In the genomic region with DNA sequence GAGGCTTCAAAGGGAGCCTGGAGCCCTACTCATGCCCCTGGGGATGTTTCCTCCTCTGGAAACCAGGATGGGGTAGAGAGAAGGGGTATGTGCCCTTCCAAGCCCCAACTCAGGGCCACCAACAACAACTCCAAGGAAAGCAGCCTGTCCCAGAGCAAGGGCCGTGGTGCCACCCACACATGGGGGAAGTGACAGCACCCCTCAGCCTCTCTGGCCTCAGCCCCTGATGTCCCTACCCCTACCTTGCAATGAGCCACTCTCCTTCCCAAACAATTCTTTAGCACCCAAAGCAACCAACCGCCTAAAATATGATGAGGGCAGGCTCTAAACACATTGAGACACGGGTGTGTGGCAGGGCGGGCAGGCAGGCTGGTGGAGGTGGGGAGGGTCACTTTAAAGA, we compare ENCODE assay signal across 9 mouse cellular contexts. TPM values are rescaled to one million over a fixed set of nuclear protein-coding genes. Genes with fewer than 3 reads are reported as not detected.
DNase-seq lines count a peak whose midpoint lies in the region; ATAC-seq and TF ChIP-seq lines count a peak whose summit lies in the region.
"Had no signal": no experiment of that assay in that cellular context is flagged by ENCODE, and none has a peak within 500 bp of the region (broad histone marks: within the 10 kb centered on the region; RNA-seq: fewer than 3 reads in every experiment).

No protein-coding gene starts in this region.

- DNase-seq in lung, embryonic 14.5 days: no peak
- DNase-seq in lung, adult 2 months: no peak
- no peak for DNase-seq in forebrain, postnatal 0 days
- no peak for DNase-seq in limb, embryonic 11.5 days (ENCODE audit: low spot score)
- no peak for DNase-seq in adrenal gland, postnatal 14 days
- no peak for DNase-seq in frontal cortex, adult 2 months (ENCODE audit: extremely low spot score in 1 of 2, low spot score in 1 of 2)
- no peak for DNase-seq in cerebellum, postnatal 25 days
- DNase-seq: cerebellum, adult 11 months had no signal

- WGBS in lung, embryonic 14.5 days: 26% methylated on average over 4 of the region's 4 CpGs
- 49% methylated on average over 4 of the region's 4 CpGs for WGBS in lung, adult 2 months
- 9% methylated on average over 4 of the region's 4 CpGs for WGBS in forebrain, postnatal 0 days
- 27% methylated on average over 4 of the region's 4 CpGs for WGBS in limb, embryonic 11.5 days
- 74% methylated on average over 4 of the region's 4 CpGs for WGBS in small intestine, adult 2 months

- H3K36me3 ChIP-seq in lung, embryonic 14.5 days (ENCODE audit: insufficient read depth): peaks cover 28% of the 10 kb centered on the region
- peaks cover 24% of the 10 kb centered on the region for H3K36me3 ChIP-seq in forebrain, postnatal 0 days (ENCODE audit: insufficient read depth)
- no peaks in the 10 kb centered on the region for H3K36me3 ChIP-seq in limb, embryonic 11.5 days (ENCODE audit: control insufficient read depth, insufficient read depth, low read length)
- peaks cover 44% of the 10 kb centered on the region for H3K36me3 ChIP-seq in small intestine, adult 2 months (ENCODE audit: control insufficient read depth, insufficient read depth, low read length)

- no peak overlapping the region for H3K27ac ChIP-seq in lung, embryonic 14.5 days (ENCODE audit: low read depth)
- peak overlapping the region; percentile 80 for H3K27ac ChIP-seq in forebrain, postnatal 0 days (ENCODE audit: low read depth, low read length)
- no peak overlapping the region for H3K27ac ChIP-seq in limb, embryonic 11.5 days (replicated peaks; ENCODE audit: low read depth, low read length)
- H3K27ac ChIP-seq in small intestine, adult 2 months (ENCODE audit: insufficient read depth, low read depth, low read length): no peak overlapping the region

- H3K27me3 ChIP-seq in lung, embryonic 14.5 days (ENCODE audit: insufficient read depth, low read length): peaks cover 3% of the 10 kb centered on the region; the same call in 1 of the 2 replicates
- no peaks in the 10 kb centered on the region; the same call in 1 of the 2 replicates for H3K27me3 ChIP-seq in forebrain, postnatal 0 days (ENCODE audit: insufficient read depth, low read length)
- 0 out of 2 replicates have a peak, but pooled peaks cover 1% of the 10 kb centered on the region for H3K27me3 ChIP-seq in limb, embryonic 11.5 days (ENCODE audit: control insufficient read depth, insufficient read depth, low read length)
- no peaks in the 10 kb centered on the region for H3K27me3 ChIP-seq in small intestine, adult 2 months (ENCODE audit: control insufficient read depth, insufficient read depth, low read length)

- TF ChIP-seq POLR2A in lung, adult 2 months (IDR thresholded peaks at IDR 0.05; ENCODE audit: borderline replicate concordance, extremely low read depth, low read depth, low read length): no peak
- no peak for TF ChIP-seq POLR2A in small intestine, adult 2 months (IDR thresholded peaks at IDR 0.05; ENCODE audit: low read depth, low read length)

- ATAC-seq in lung, embryonic 14.5 days (ENCODE audit: insufficient read depth): no peak
- no peak for ATAC-seq in forebrain, postnatal 0 days
- ATAC-seq in limb, embryonic 11.5 days (ENCODE audit: insufficient number of reproducible peaks, low FRiP score, low TSS enrichment, low read depth): no peak

- no peaks in the 10 kb centered on the region for H3K9me3 ChIP-seq in lung, embryonic 14.5 days (ENCODE audit: low read depth, low read length)
- no peaks in the 10 kb centered on the region for H3K9me3 ChIP-seq in forebrain, postnatal 0 days (ENCODE audit: low read length)
- no peaks in the 10 kb centered on the region for H3K9me3 ChIP-seq in limb, embryonic 11.5 days (ENCODE audit: control insufficient read depth, low read length)

- H3K4me1 ChIP-seq in lung, embryonic 14.5 days (ENCODE audit: insufficient read depth): peaks cover 25% of the 10 kb centered on the region
- H3K4me1 ChIP-seq in lung, adult 2 months (ENCODE audit: control insufficient read depth, insufficient read depth, low read length): peaks cover 14% of the 10 kb centered on the region
- peaks cover 24% of the 10 kb centered on the region for H3K4me1 ChIP-seq in forebrain, postnatal 0 days (ENCODE audit: insufficient read depth)
- peaks cover 28% of the 10 kb centered on the region for H3K4me1 ChIP-seq in limb, embryonic 11.5 days (ENCODE audit: control insufficient read depth, insufficient read depth, low read length)
- H3K4me1 ChIP-seq in small intestine, adult 2 months (ENCODE audit: control insufficient read depth, insufficient read depth, insufficient read length, low read length): peaks cover 20% of the 10 kb centered on the region

- H3K4me2 ChIP-seq in lung, embryonic 14.5 days: peak overlapping the region; percentile 90
- peak overlapping the region; percentile 62 for H3K4me2 ChIP-seq in forebrain, postnatal 0 days (ENCODE audit: low read depth)
- H3K4me2 ChIP-seq in limb, embryonic 11.5 days (ENCODE audit: low read depth, severe bottlenecking): no peak overlapping the region

- no peak for TF ChIP-seq CTCF in lung, embryonic 14.5 days (IDR thresholded peaks at IDR 0.05; ENCODE audit: low read depth)
- TF ChIP-seq CTCF in lung, adult 2 months (IDR thresholded peaks at IDR 0.05; ENCODE audit: insufficient read depth, low read length): no peak
- no peak for TF ChIP-seq CTCF in forebrain, postnatal 0 days (IDR thresholded peaks at IDR 0.05; ENCODE audit: low read depth)
- TF ChIP-seq CTCF in small intestine, adult 2 months (IDR thresholded peaks at IDR 0.05; ENCODE audit: extremely low read depth, insufficient read length, insufficient replicate concordance, low read depth, low read length): no peak

- no peak overlapping the region for H3K9ac ChIP-seq in lung, embryonic 14.5 days
- peak overlapping the region; percentile 63 for H3K9ac ChIP-seq in forebrain, postnatal 0 days
- H3K9ac ChIP-seq in limb, embryonic 11.5 days (ENCODE audit: low read length): peak overlapping the region; percentile 18; the same call in 1 of the 2 replicates

- peak overlapping the region; percentile 44 for H3K4me3 ChIP-seq in lung, embryonic 14.5 days (ENCODE audit: low read depth, low read length)
- no peak overlapping the region for H3K4me3 ChIP-seq in lung, adult 2 months (replicated peaks; ENCODE audit: extremely low read depth, low read depth, low read length)
- peak overlapping the region; percentile 63 for H3K4me3 ChIP-seq in forebrain, postnatal 0 days (ENCODE audit: low read depth, low read length)
- no peak overlapping the region for H3K4me3 ChIP-seq in limb, embryonic 11.5 days (ENCODE audit: low read depth, low read length)
- peak overlapping the region; percentile 74 for H3K4me3 ChIP-seq in small intestine, adult 2 months (ENCODE audit: low read depth, low read length)

RNA-seq across cellular contexts. Expression of a gene that starts 6.1 kb away (rescaled TPM):
- polyA plus RNA-seq in lung, embryonic 14.5 days (2014; fragmentation: Nextera tagmentation; extraction: Ambion mirVana): 32.5 and 36.5 TPM in 2 replicates
- 39.6 and 46.4 TPM in 2 replicates for polyA plus RNA-seq in lung, adult 2 months (2012; rRNA removed)
- total RNA-seq in forebrain, postnatal 0 days (2014; rRNA removed): 123 and 171 TPM in 2 replicates
- 97.5 and 117 TPM in 2 replicates for polyA plus RNA-seq in forebrain, postnatal 0 days (2015; fragmentation: Nextera tagmentation; extraction: Ambion mirVana)
- 14.6 and 16.4 TPM in 2 replicates for polyA plus RNA-seq in limb, embryonic 11.5 days (2014; fragmentation: Nextera tagmentation; extraction: Ambion mirVana)
- 58.8 and 156 TPM in 2 replicates for polyA plus RNA-seq in small intestine, adult 2 months (2012; rRNA removed)
- total RNA-seq in adrenal gland, postnatal 14 days (2021): 19.7 and 20.7 TPM in 2 replicates
- polyA plus RNA-seq in frontal cortex, adult 2 months (2012; rRNA removed): 19.4 and 21.0 TPM in 2 replicates

RNA-seq across cellular contexts. Expression of a gene that starts 12.8 kb away (rescaled TPM):
- polyA plus RNA-seq in lung, embryonic 14.5 days (2014; fragmentation: Nextera tagmentation; extraction: Ambion mirVana): 162 and 169 TPM in 2 replicates
- 81.9 and 105 TPM in 2 replicates for polyA plus RNA-seq in lung, adult 2 months (2012; rRNA removed)
- 59.5 and 82.7 TPM in 2 replicates for total RNA-seq in forebrain, postnatal 0 days (2014; rRNA removed)
- 101 and 119 TPM in 2 replicates for polyA plus RNA-seq in forebrain, postnatal 0 days (2015; fragmentation: Nextera tagmentation; extraction: Ambion mirVana)
- polyA plus RNA-seq in limb, embryonic 11.5 days (2014; fragmentation: Nextera tagmentation; extraction: Ambion mirVana): 178 and 189 TPM in 2 replicates
- 32.3 and 57.1 TPM in 2 replicates for polyA plus RNA-seq in small intestine, adult 2 months (2012; rRNA removed)
- total RNA-seq in adrenal gland, postnatal 14 days (2021): 58.3 and 65.8 TPM in 2 replicates
- polyA plus RNA-seq in frontal cortex, adult 2 months (2012; rRNA removed): 99.6 and 111 TPM in 2 replicates

RNA-seq across cellular contexts. Expression of a gene that starts 31.8 kb away (rescaled TPM):
- 96.0 and 105 TPM in 2 replicates for polyA plus RNA-seq in lung, embryonic 14.5 days (2014; fragmentation: Nextera tagmentation; extraction: Ambion mirVana)
- 22.9 and 27.8 TPM in 2 replicates for polyA plus RNA-seq in lung, adult 2 months (2012; rRNA removed)
- 50.1 and 51.1 TPM in 2 replicates for total RNA-seq in forebrain, postnatal 0 days (2014; rRNA removed)
- polyA plus RNA-seq in forebrain, postnatal 0 days (2015; fragmentation: Nextera tagmentation; extraction: Ambion mirVana): 108 and 120 TPM in 2 replicates
- 129 and 131 TPM in 2 replicates for polyA plus RNA-seq in limb, embryonic 11.5 days (2014; fragmentation: Nextera tagmentation; extraction: Ambion mirVana)
- 16.7 and 32.0 TPM in 2 replicates for polyA plus RNA-seq in small intestine, adult 2 months (2012; rRNA removed)
- 107 and 122 TPM in 2 replicates for total RNA-seq in adrenal gland, postnatal 14 days (2021)
- polyA plus RNA-seq in frontal cortex, adult 2 months (2012; rRNA removed): 40.5 and 44.8 TPM in 2 replicates

RNA-seq across cellular contexts. Expression of a gene that starts 31.9 kb away (rescaled TPM):
- 58.3 and 61.0 TPM in 2 replicates for polyA plus RNA-seq in lung, embryonic 14.5 days (2014; fragmentation: Nextera tagmentation; extraction: Ambion mirVana)
- polyA plus RNA-seq in lung, adult 2 months (2012; rRNA removed): 123 and 158 TPM in 2 replicates
- 87.3 and 89.6 TPM in 2 replicates for total RNA-seq in forebrain, postnatal 0 days (2014; rRNA removed)
- polyA plus RNA-seq in forebrain, postnatal 0 days (2015; fragmentation: Nextera tagmentation; extraction: Ambion mirVana): 45.4 and 52.6 TPM in 2 replicates
- 63.5 and 64.0 TPM in 2 replicates for polyA plus RNA-seq in limb, embryonic 11.5 days (2014; fragmentation: Nextera tagmentation; extraction: Ambion mirVana)
- polyA plus RNA-seq in small intestine, adult 2 months (2012; rRNA removed): 154 and 238 TPM in 2 replicates
- 269 and 282 TPM in 2 replicates for total RNA-seq in adrenal gland, postnatal 14 days (2021)
- polyA plus RNA-seq in frontal cortex, adult 2 months (2012; rRNA removed): 94.0 and 109 TPM in 2 replicates

RNA-seq across cellular contexts. Expression of a gene that starts 47.9 kb away (rescaled TPM):
- 29.9 and 34.1 TPM in 2 replicates for polyA plus RNA-seq in lung, embryonic 14.5 days (2014; fragmentation: Nextera tagmentation; extraction: Ambion mirVana)
- polyA plus RNA-seq in lung, adult 2 months (2012; rRNA removed): 19.0 and 21.2 TPM in 2 replicates
- total RNA-seq in forebrain, postnatal 0 days (2014; rRNA removed): 6.8 and 8.1 TPM in 2 replicates
- 4.4 and 4.8 TPM in 2 replicates for polyA plus RNA-seq in forebrain, postnatal 0 days (2015; fragmentation: Nextera tagmentation; extraction: Ambion mirVana)
- 38.0 and 39.2 TPM in 2 replicates for polyA plus RNA-seq in limb, embryonic 11.5 days (2014; fragmentation: Nextera tagmentation; extraction: Ambion mirVana)
- 8.1 TPM in 2 replicates for polyA plus RNA-seq in small intestine, adult 2 months (2012; rRNA removed)
- total RNA-seq in adrenal gland, postnatal 14 days (2021): 8.1 and 10.1 TPM in 2 replicates
- polyA plus RNA-seq in frontal cortex, adult 2 months (2012; rRNA removed): 2.9 and 3.1 TPM in 2 replicates

Comparison
In these comparisons a context has a peak if more than half of its experiments do, and no peak if none do; other contexts are left out.
1. H3K4me3 ChIP-seq: peak in lung, embryonic 14.5 days (single experiment), forebrain, postnatal 0 days (single experiment) and small intestine, adult 2 months (single experiment); none in lung, adult 2 months (single experiment) and limb, embryonic 11.5 days (single experiment).